Mouse (Mus musculus) midbrain, embryonic 10.5 days (tissue): ENCODE measurements around the gene Gcc2. TPM values are rescaled to one million over a fixed set of nuclear protein-coding genes. Genes with fewer than 3 reads are reported as not detected.
A peak's percentile ranks its signal among the peaks of the same experiment; 100 is the strongest.

Experiments
- DNase-seq: peaks from one replicate; pipeline ENCODE4 v3.0.0-alpha.2; 2017; ENCODE audit warnings: low spot score
- H3K27ac ChIP-seq: fragments of 300-500 bp; sonication (generic); replicated peaks from 2 replicates; pipeline ENCODE4 v1.5.1; 2016; ENCODE audit warnings: mild to moderate bottlenecking
- H3K27me3 ChIP-seq: fragments of 300-500 bp; sonication (generic); 2 replicates; pipeline ENCODE4 v1.6.1; 2016; ENCODE audit warnings: low read depth, mild to moderate bottlenecking; ENCODE audit not compliant: poor library complexity, severe bottlenecking
- H3K36me3 ChIP-seq: fragments of 300-500 bp; sonication (generic); 2 replicates; pipeline ENCODE4 v1.6.1; 2016; ENCODE audit warnings: mild to moderate bottlenecking, moderate library complexity
- H3K4me1 ChIP-seq: fragments of 300-500 bp; sonication (generic); 2 replicates; pipeline ENCODE4 v1.6.1; 2016
- H3K4me3 ChIP-seq: fragments of 300-500 bp; sonication (generic); 2 replicates; pipeline ENCODE4 v1.5.1; 2016; ENCODE audit warnings: mild to moderate bottlenecking, moderate library complexity
- H3K9me3 ChIP-seq: fragments of 300-500 bp; sonication (generic); replicated peaks from 2 replicates; pipeline ENCODE4 v1.6.1; 2016; ENCODE audit warnings: mild to moderate bottlenecking
- WGBS: fragments of 180-500 bp; shearing (Covaris S2); methylation state at CpG from one replicate; pipeline ENCODE4 v1.1.7; 2016; 5-methylcytosine and 5-hydroxymethylcytosine counted together
- polyA plus RNA-seq: library from polyadenylated mRNA; unstranded; fragments of >200 nt; fragmentation: Nextera tagmentation; extraction: Ambion mirVana; gene quantifications from 2 replicates; pipeline ENCODE4 v1.2.1, GENCODE M21; 2016

Gcc2 gene
- 40.1 and 49.2 TPM in 2 replicates for polyA plus RNA-seq

- DNase-seq, result peak; percentile 95
- 0 out of 2 replicates have a peak, but pooled peaks cover 2% of the 10 kb centered on the region for H3K9me3 ChIP-seq
- H3K4me1 ChIP-seq, result peaks cover 14% of the 10 kb centered on the region
- peak within 1 kb of the TSS; percentile 87 for H3K4me3 ChIP-seq
- under 1% methylated on average over 58 of the region's 58 CpGs for WGBS
- peaks cover 26% of the 10 kb centered on the region for H3K36me3 ChIP-seq
- no peaks in the 10 kb centered on the region for H3K27me3 ChIP-seq
- peak within 1 kb of the TSS; percentile 89 for H3K27ac ChIP-seq
Measured at GRCm38 (mm10) chr10:58255213-58255892, at the start of gene Gcc2. Gcc2 (plus strand) TSS chr10:58255497.

GRCm38 (mm10) chr10:58205986-58206385 is 49.3 kb upstream of the Gcc2 start:
- Histone ChIP-seq H3K9me3 (peaks cover 20% of the 10 kb centered on the region), H3K27me3 (no peaks in the 10 kb centered on the region), H3K27ac (no peak overlapping the region), H3K4me1 (no peaks in the 10 kb centered on the region), H3K36me3 (no peaks in the 10 kb centered on the region), H3K4me3 (no peak overlapping the region)
- DNase-seq, result no peak
- 39% methylated on average over 1 of the region's 1 CpGs for WGBS

- no peak overlapping the region for H3K4me3 ChIP-seq
- H3K36me3 ChIP-seq, result no peaks in the 10 kb centered on the region
- H3K27ac ChIP-seq, result no peak overlapping the region
- peaks cover 21% of the 10 kb centered on the region for H3K9me3 ChIP-seq
- no peaks in the 10 kb centered on the region for H3K4me1 ChIP-seq
- no peak for DNase-seq
- no peaks in the 10 kb centered on the region for H3K27me3 ChIP-seq
- 85% methylated on average over 4 of the region's 4 CpGs for WGBS
Measured at GRCm38 (mm10) chr10:58206639-58207404, 48.5 kb upstream of the Gcc2 start.

GRCm38 (mm10) chr10:58209710-58210467 is 45.4 kb upstream of the Gcc2 start:
- DNase-seq, result no peak
- 82% methylated on average over 2 of the region's 2 CpGs for WGBS
- Histone ChIP-seq H3K4me3 (no peak overlapping the region), H3K27me3 (no peaks in the 10 kb centered on the region), H3K4me1 (no peaks in the 10 kb centered on the region), H3K36me3 (no peaks in the 10 kb centered on the region), H3K27ac (no peak overlapping the region), H3K9me3 (peaks cover 27% of the 10 kb centered on the region)

- 67% methylated on average over 1 of the region's 1 CpGs for WGBS
- no peaks in the 10 kb centered on the region for H3K4me1 ChIP-seq
- no peaks in the 10 kb centered on the region for H3K36me3 ChIP-seq
- DNase-seq, result no peak
- H3K9me3 ChIP-seq, result peaks cover 27% of the 10 kb centered on the region
- H3K4me3 ChIP-seq, result no peak overlapping the region
- H3K27me3 ChIP-seq, result no peaks in the 10 kb centered on the region
- H3K27ac ChIP-seq, result no peak overlapping the region
Measured at GRCm38 (mm10) chr10:58210514-58210913, 44.8 kb upstream of the Gcc2 start.

- H3K27ac ChIP-seq, result no peak overlapping the region
- 91% methylated on average over 2 of the region's 2 CpGs for WGBS
Measured at GRCm38 (mm10) chr10:58211213-58211612, 44.1 kb upstream of the Gcc2 start.

GRCm38 (mm10) chr10:58212230-58212629 is 43.1 kb upstream of the Gcc2 start:
- no peaks in the 10 kb centered on the region for H3K36me3 ChIP-seq
- 76% methylated on average over 7 of the region's 7 CpGs for WGBS
- no peak for DNase-seq
- H3K27me3 ChIP-seq, result no peaks in the 10 kb centered on the region
- H3K4me3 ChIP-seq, result no peak overlapping the region
- H3K9me3 ChIP-seq, result peaks cover 15% of the 10 kb centered on the region; the same call in 1 of the 2 replicates
- no peaks in the 10 kb centered on the region for H3K4me1 ChIP-seq
- H3K27ac ChIP-seq, result no peak overlapping the region

More at GRCm38 (mm10) chr10:58211213-58211612, 44.1 kb upstream of the Gcc2 start:
- H3K27me3 ChIP-seq, result no peaks in the 10 kb centered on the region
- H3K4me3 ChIP-seq, result no peak overlapping the region
- H3K4me1 ChIP-seq, result no peaks in the 10 kb centered on the region
- no peaks in the 10 kb centered on the region for H3K36me3 ChIP-seq
- DNase-seq, result no peak
- peaks cover 22% of the 10 kb centered on the region for H3K9me3 ChIP-seq

GRCm38 (mm10) chr10:58214497-58214896 is 40.8 kb upstream of the Gcc2 start:
- Histone ChIP-seq H3K4me1 (no peaks in the 10 kb centered on the region), H3K9me3 (peaks cover 10% of the 10 kb centered on the region; the same call in 1 of the 2 replicates), H3K27me3 (no peaks in the 10 kb centered on the region), H3K36me3 (no peaks in the 10 kb centered on the region), H3K27ac (no peak overlapping the region), H3K4me3 (no peak overlapping the region)
- no peak for DNase-seq

GRCm38 (mm10) chr10:58214934-58215333 is 40.4 kb upstream of the Gcc2 start:
- Histone ChIP-seq H3K36me3 (no peaks in the 10 kb centered on the region), H3K9me3 (peaks cover 7% of the 10 kb centered on the region; the same call in 1 of the 2 replicates), H3K4me1 (no peaks in the 10 kb centered on the region), H3K27me3 (no peaks in the 10 kb centered on the region), H3K4me3 (no peak overlapping the region), H3K27ac (no peak overlapping the region)
- DNase-seq, result no peak
- 74% methylated on average over 5 of the region's 5 CpGs for WGBS

- Histone ChIP-seq H3K36me3 (no peaks in the 10 kb centered on the region), H3K4me3 (no peak overlapping the region), H3K9me3 (peaks cover 7% of the 10 kb centered on the region; the same call in 1 of the 2 replicates), H3K4me1 (no peaks in the 10 kb centered on the region), H3K27ac (no peak overlapping the region), H3K27me3 (no peaks in the 10 kb centered on the region)
- whole genome bisulfite sequencing, result 89% methylated on average over 1 of the region's 1 CpGs
- DNase-seq, result no peak
Measured at GRCm38 (mm10) chr10:58215353-58215752, 39.9 kb upstream of the Gcc2 start.

GRCm38 (mm10) chr10:58217366-58217765 is 37.9 kb upstream of the Gcc2 start:
- no peaks in the 10 kb centered on the region for H3K36me3 ChIP-seq
- no peaks in the 10 kb centered on the region for H3K4me1 ChIP-seq
- 86% methylated on average over 3 of the region's 3 CpGs for WGBS
- H3K4me3 ChIP-seq, result no peak overlapping the region
- no peaks in the 10 kb centered on the region for H3K27me3 ChIP-seq
- peaks cover 4% of the 10 kb centered on the region for H3K9me3 ChIP-seq
- no peak overlapping the region for H3K27ac ChIP-seq
- DNase-seq, result no peak

- no peak for DNase-seq
- no peak overlapping the region for H3K4me3 ChIP-seq
- H3K27ac ChIP-seq, result no peak overlapping the region
- no peaks in the 10 kb centered on the region for H3K36me3 ChIP-seq
- WGBS, result 82% methylated on average over 6 of the region's 6 CpGs
- H3K9me3 ChIP-seq, result peaks cover 7% of the 10 kb centered on the region
- H3K27me3 ChIP-seq, result no peaks in the 10 kb centered on the region
- H3K4me1 ChIP-seq, result no peaks in the 10 kb centered on the region
Measured at GRCm38 (mm10) chr10:58220726-58221125, 34.6 kb upstream of the Gcc2 start.
